Mouse (Mus musculus): ENCODE results near the gene Cntn1. TPM values are rescaled to one million over a fixed set of nuclear protein-coding genes. Genes with fewer than 3 reads are reported as not detected.
"Not testable (repeated sequence)": the region's sequence is repeated elsewhere in the genome, so short reads cannot be mapped to it uniquely, and the experiment has no call there.

Cntn1 gene
- polyA plus RNA-seq, 1 experiment from 2014 or later: 3.1 TPM

GRCm38 (mm10) chr15:92347426-92347825 is 296.5 kb downstream of the Cntn1 start:
- no peak for ATAC-seq (ENCODE audit: insufficient number of reproducible peaks, insufficient read depth, low FRiP score, low TSS enrichment)
- Histone ChIP-seq H3K27me3 (no peaks in the 10 kb centered on the region), H3K36me3 (no peaks in the 10 kb centered on the region), H3K4me2 (replicated peaks) (no peak overlapping the region), H3K9ac (no peak overlapping the region), H3K27ac (no peak overlapping the region), H3K4me1 (peaks cover 7% of the 10 kb centered on the region), H3K4me3 (no peak overlapping the region), H3K9me3 (no peaks in the 10 kb centered on the region)
- 47% methylated on average over 4 of the region's 4 CpGs for WGBS

GRCm38 (mm10) chr15:92347902-92348301 is 296.9 kb downstream of the Cntn1 start:
- ATAC-seq (ENCODE audit: insufficient number of reproducible peaks, insufficient read depth, low FRiP score, low TSS enrichment): peak; percentile 74; the same call in 1 of the 2 replicates

GRCm38 (mm10) chr15:92348453-92348852 is 297.5 kb downstream of the Cntn1 start:
- H3K4me3 ChIP-seq; H3K27ac ChIP-seq; H3K9me3 ChIP-seq; H3K4me2 ChIP-seq (replicated peaks); ATAC-seq (ENCODE audit: insufficient number of reproducible peaks, insufficient read depth, low FRiP score, low TSS enrichment); H3K9ac ChIP-seq; H3K4me1 ChIP-seq; H3K27me3 ChIP-seq; H3K36me3 ChIP-seq: not testable (repeated sequence)

More at GRCm38 (mm10) chr15:92347902-92348301, 296.9 kb downstream of the Cntn1 start:
- Histone ChIP-seq H3K9me3 (no peaks in the 10 kb centered on the region), H3K9ac (no peak overlapping the region), H3K36me3 (no peaks in the 10 kb centered on the region), H3K27ac (no peak overlapping the region), H3K4me2 (replicated peaks) (no peak overlapping the region), H3K4me1 (peaks cover 7% of the 10 kb centered on the region), H3K27me3 (no peaks in the 10 kb centered on the region), H3K4me3 (no peak overlapping the region)
- WGBS: 21% methylated on average over 3 of the region's 3 CpGs

GRCm38 (mm10) chr15:92364153-92364552 is 313.2 kb downstream of the Cntn1 start:
- Histone ChIP-seq H3K27ac (no peak overlapping the region), H3K4me3 (no peak overlapping the region), H3K9me3 (no peaks in the 10 kb centered on the region), H3K9ac (no peak overlapping the region), H3K27me3 (no peaks in the 10 kb centered on the region), H3K4me2 (replicated peaks) (no peak overlapping the region), H3K36me3 (no peaks in the 10 kb centered on the region), H3K4me1 (no peaks in the 10 kb centered on the region)
- WGBS: 76% methylated on average over 6 of the region's 6 CpGs
- no peak for ATAC-seq (ENCODE audit: insufficient number of reproducible peaks, insufficient read depth, low FRiP score, low TSS enrichment)

- H3K36me3 ChIP-seq: no peaks in the 10 kb centered on the region
- no peak overlapping the region for H3K9ac ChIP-seq
- no peaks in the 10 kb centered on the region for H3K9me3 ChIP-seq
- no peak for ATAC-seq (ENCODE audit: insufficient number of reproducible peaks, insufficient read depth, low FRiP score, low TSS enrichment)
- no peaks in the 10 kb centered on the region for H3K27me3 ChIP-seq
- H3K4me1 ChIP-seq: no peaks in the 10 kb centered on the region
- H3K4me2 ChIP-seq (replicated peaks): no peak overlapping the region
- H3K27ac ChIP-seq: no peak overlapping the region
- H3K4me3 ChIP-seq: no peak overlapping the region
Observed at GRCm38 (mm10) chr15:92364592-92364991, 313.6 kb downstream of the Cntn1 start.

Other genes starting within 250 kb of the Cntn1 start
- 0.19 TPM in 1 of 2 replicates, not detected in the other for gene Smgc, start 212.9 kb upstream of the Cntn1 start, polyA plus RNA-seq (2016; fragmentation: Nextera tagmentation; extraction: Ambion mirVana)